Comparison of ENCODE assay signal across 7 mouse cellular contexts in the genomic region with DNA sequence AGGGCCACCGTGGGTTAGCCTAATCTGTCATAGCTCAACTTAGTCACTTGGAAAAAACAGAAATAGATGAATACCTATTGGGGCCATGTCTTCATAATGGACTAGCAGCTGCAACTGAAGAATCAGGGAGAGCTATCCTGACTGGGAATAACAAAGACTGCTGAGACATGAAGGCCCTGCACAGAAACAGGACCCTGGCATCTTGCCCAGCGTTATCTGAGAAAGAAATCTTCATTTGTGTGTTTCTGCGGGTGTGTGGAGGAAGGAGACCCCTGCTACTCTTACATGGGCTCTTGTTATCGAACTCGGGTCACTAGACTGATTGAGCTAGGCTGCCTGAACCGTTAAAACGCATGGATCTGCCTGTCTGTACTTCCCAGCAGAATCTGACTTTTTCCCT. TPM values are rescaled to one million over a fixed set of nuclear protein-coding genes. Genes with fewer than 3 reads are reported as not detected.
DNase-seq lines count a peak whose midpoint lies in the region; ATAC-seq and TF ChIP-seq lines count a peak whose summit lies in the region.

No protein-coding gene starts in this region.

- no peaks in the 10 kb centered on the region for H3K27me3 ChIP-seq in testis, adult 2 months (ENCODE audit: control insufficient read depth, insufficient read depth, low read length)
- no peaks in the 10 kb centered on the region for H3K27me3 ChIP-seq in embryonic facial prominence, embryonic 14.5 days (replicated peaks; ENCODE audit: control insufficient read depth, insufficient read depth, low read length)
- no peaks in the 10 kb centered on the region for H3K27me3 ChIP-seq in intestine, embryonic 16.5 days (replicated peaks; ENCODE audit: control insufficient read depth, insufficient read depth, low read length)
- H3K27me3 ChIP-seq in neural tube, embryonic 14.5 days (ENCODE audit: control insufficient read depth, insufficient read depth, low read length): no peaks in the 10 kb centered on the region

- H3K9me3 ChIP-seq in embryonic facial prominence, embryonic 14.5 days (ENCODE audit: control insufficient read depth, low read length): no peaks in the 10 kb centered on the region
- H3K9me3 ChIP-seq in intestine, embryonic 16.5 days (ENCODE audit: control insufficient read depth, low read length): no peaks in the 10 kb centered on the region
- no peaks in the 10 kb centered on the region for H3K9me3 ChIP-seq in neural tube, embryonic 14.5 days (ENCODE audit: control insufficient read depth, low read length)

- TF ChIP-seq POLR2A in testis, adult 2 months (IDR thresholded peaks at IDR 0.05; ENCODE audit: control insufficient read depth, low read depth, low read length): no peak

- peak overlapping the region; percentile 83 for H3K4me3 ChIP-seq in testis, adult 2 months (ENCODE audit: control insufficient read depth, low read depth, low read length)
- peak overlapping the region; percentile 51 for H3K4me3 ChIP-seq in embryonic facial prominence, embryonic 14.5 days (ENCODE audit: low read depth, low read length)
- peak overlapping the region; percentile 75 for H3K4me3 ChIP-seq in intestine, embryonic 16.5 days (ENCODE audit: low read length)
- peak overlapping the region; percentile 74 for H3K4me3 ChIP-seq in neural tube, embryonic 14.5 days (ENCODE audit: low read depth, low read length)

- H3K36me3 ChIP-seq in testis, adult 2 months (ENCODE audit: control insufficient read depth, insufficient read depth, low read length): peaks cover 3% of the 10 kb centered on the region
- 0 out of 2 replicates have a peak, but pooled peaks cover 2% of the 10 kb centered on the region for H3K36me3 ChIP-seq in embryonic facial prominence, embryonic 14.5 days (ENCODE audit: control insufficient read depth, insufficient read depth, low read length)
- no peaks in the 10 kb centered on the region for H3K36me3 ChIP-seq in intestine, embryonic 16.5 days (ENCODE audit: control insufficient read depth, insufficient read depth, low read length)
- H3K36me3 ChIP-seq in neural tube, embryonic 14.5 days (ENCODE audit: control insufficient read depth, insufficient read depth, low read length): peaks cover 4% of the 10 kb centered on the region; the same call in 1 of the 2 replicates

- no peak overlapping the region for H3K27ac ChIP-seq in testis, adult 2 months (ENCODE audit: control insufficient read depth, insufficient read depth, low read depth, low read length)
- no peak overlapping the region for H3K27ac ChIP-seq in embryonic facial prominence, embryonic 14.5 days (replicated peaks; ENCODE audit: low read depth, low read length)
- 0 out of 2 replicates have a peak overlapping the region, but pooled peaks have one; percentile 94 for H3K27ac ChIP-seq in intestine, embryonic 16.5 days (ENCODE audit: low read length)
- H3K27ac ChIP-seq in neural tube, embryonic 14.5 days (ENCODE audit: low read depth, low read length): no peak overlapping the region

- H3K4me1 ChIP-seq in testis, adult 2 months (ENCODE audit: control insufficient read depth, insufficient read depth, low read length): peaks cover 5% of the 10 kb centered on the region
- H3K4me1 ChIP-seq in embryonic facial prominence, embryonic 14.5 days (ENCODE audit: control insufficient read depth, insufficient read depth, low read length): 0 out of 2 replicates have a peak, but pooled peaks cover 3% of the 10 kb centered on the region
- H3K4me1 ChIP-seq in intestine, embryonic 16.5 days (ENCODE audit: control insufficient read depth, insufficient read depth, low read length): peaks cover 7% of the 10 kb centered on the region
- peaks cover 14% of the 10 kb centered on the region for H3K4me1 ChIP-seq in neural tube, embryonic 14.5 days (ENCODE audit: control insufficient read depth, insufficient read depth, low read length)

- 77% methylated on average over 7 of the region's 7 CpGs for WGBS in embryonic facial prominence, embryonic 14.5 days
- 69% methylated on average over 7 of the region's 7 CpGs for WGBS in intestine, embryonic 16.5 days
- 64% methylated on average over 7 of the region's 7 CpGs for WGBS in neural tube, embryonic 14.5 days

- no peak for ATAC-seq in embryonic facial prominence, embryonic 14.5 days (ENCODE audit: low read depth)
- no peak for ATAC-seq in intestine, embryonic 16.5 days
- no peak for ATAC-seq in neural tube, embryonic 14.5 days (ENCODE audit: low read depth)

- no peak for TF ChIP-seq CTCF in testis, adult 2 months (IDR thresholded peaks at IDR 0.05; ENCODE audit: control insufficient read depth, insufficient read depth, insufficient replicate concordance, low read depth, low read length)

- H3K4me2 ChIP-seq in embryonic facial prominence, embryonic 14.5 days (ENCODE audit: low read depth, low read length): peak overlapping the region; percentile 52
- peak overlapping the region; percentile 69 for H3K4me2 ChIP-seq in intestine, embryonic 16.5 days (ENCODE audit: low read depth, low read length)
- H3K4me2 ChIP-seq in neural tube, embryonic 14.5 days (ENCODE audit: low read depth, low read length): peak overlapping the region; percentile 80

- DNase-seq in testis, postnatal 14 days (ENCODE audit: low spot score): no peak
- DNase-seq in embryonic facial prominence, embryonic 14.5 days (ENCODE audit: low spot score): no peak
- no peak for DNase-seq in embryo, embryonic 10.5 days (ENCODE audit: low spot score)
- DNase-seq in thymus, postnatal 10 days (ENCODE audit: low spot score in 2 of 2): no peak

- H3K9ac ChIP-seq in embryonic facial prominence, embryonic 14.5 days (ENCODE audit: low read depth, low read length): peak overlapping the region; percentile 76
- H3K9ac ChIP-seq in intestine, embryonic 16.5 days (ENCODE audit: low read depth, low read length): peak overlapping the region; percentile 76
- peak overlapping the region; percentile 70; the same call in 1 of the 2 replicates for H3K9ac ChIP-seq in neural tube, embryonic 14.5 days (replicated peaks; ENCODE audit: low read depth, low read length)

RNA-seq across cellular contexts. Expression of gene Ap1m1, which starts 1.1 kb away (rescaled TPM):
- polyA plus RNA-seq in testis, adult 2 months (2012; rRNA removed): 405 and 422 TPM in 2 replicates
- polyA plus RNA-seq in embryonic facial prominence, embryonic 14.5 days (2014; fragmentation: Nextera tagmentation; extraction: Ambion mirVana): 85.2 and 107 TPM in 2 replicates
- polyA plus RNA-seq in intestine, embryonic 16.5 days (2015; fragmentation: Nextera tagmentation; extraction: Ambion mirVana): 105 and 106 TPM in 2 replicates
- polyA plus RNA-seq in neural tube, embryonic 14.5 days (2014; fragmentation: Nextera tagmentation; extraction: Ambion mirVana): 220 and 235 TPM in 2 replicates

RNA-seq across cellular contexts. Expression of gene Fam32a, which starts 21.4 kb away (rescaled TPM):
- polyA plus RNA-seq in testis, adult 2 months (2012; rRNA removed): 14.5 and 15.4 TPM in 2 replicates
- 57.6 and 59.0 TPM in 2 replicates for polyA plus RNA-seq in embryonic facial prominence, embryonic 14.5 days (2014; fragmentation: Nextera tagmentation; extraction: Ambion mirVana)
- polyA plus RNA-seq in intestine, embryonic 16.5 days (2015; fragmentation: Nextera tagmentation; extraction: Ambion mirVana): 71.7 and 76.3 TPM in 2 replicates
- polyA plus RNA-seq in neural tube, embryonic 14.5 days (2014; fragmentation: Nextera tagmentation; extraction: Ambion mirVana): 60.5 and 71.7 TPM in 2 replicates

RNA-seq across cellular contexts. Expression of gene Gm11034, which starts 27.5 kb away (rescaled TPM):
- polyA plus RNA-seq in testis, adult 2 months (2012; rRNA removed): not detected in 2 replicates
- polyA plus RNA-seq in embryonic facial prominence, embryonic 14.5 days (2014; fragmentation: Nextera tagmentation; extraction: Ambion mirVana): not detected in 2 replicates
- polyA plus RNA-seq in intestine, embryonic 16.5 days (2015; fragmentation: Nextera tagmentation; extraction: Ambion mirVana): not detected in 2 replicates
- not detected in 2 replicates for polyA plus RNA-seq in neural tube, embryonic 14.5 days (2014; fragmentation: Nextera tagmentation; extraction: Ambion mirVana)

RNA-seq across cellular contexts. Expression of gene Cib3, which starts 28.3 kb away (rescaled TPM):
- 0.05 and 0.48 TPM in 2 replicates for polyA plus RNA-seq in testis, adult 2 months (2012; rRNA removed)
- 0.39 TPM in 1 of 2 replicates, not detected in the other for polyA plus RNA-seq in embryonic facial prominence, embryonic 14.5 days (2014; fragmentation: Nextera tagmentation; extraction: Ambion mirVana)
- polyA plus RNA-seq in intestine, embryonic 16.5 days (2015; fragmentation: Nextera tagmentation; extraction: Ambion mirVana): not detected in 2 replicates
- polyA plus RNA-seq in neural tube, embryonic 14.5 days (2014; fragmentation: Nextera tagmentation; extraction: Ambion mirVana): not detected in 2 replicates

RNA-seq across cellular contexts. Expression of gene Hsh2d, which starts 51.5 kb away (rescaled TPM):
- polyA plus RNA-seq in testis, adult 2 months (2012; rRNA removed): 0.31 and 0.65 TPM in 2 replicates
- 0.08 TPM in 1 of 2 replicates, not detected in the other for polyA plus RNA-seq in embryonic facial prominence, embryonic 14.5 days (2014; fragmentation: Nextera tagmentation; extraction: Ambion mirVana)
- polyA plus RNA-seq in intestine, embryonic 16.5 days (2015; fragmentation: Nextera tagmentation; extraction: Ambion mirVana): 2.5 and 2.7 TPM in 2 replicates
- polyA plus RNA-seq in neural tube, embryonic 14.5 days (2014; fragmentation: Nextera tagmentation; extraction: Ambion mirVana): not detected in 2 replicates
